Mouse (Mus musculus): ENCODE data around the gene Naip6.
"Not testable (repeated sequence)": the region's sequence is repeated elsewhere in the genome, so short reads cannot be mapped to it uniquely, and the experiment has no call there.

Naip6 gene

GRCm38 (mm10) chr13:100317256-100317893 lies at the start of gene Naip6:
Gene Naip6 (minus strand): TSS chr13:100317674.
- not testable (repeated sequence) for DNase-seq

GRCm38 (mm10) chr13:100352315-100352714 lies 34.8 kb upstream of the Naip6 start:
- not testable (repeated sequence) for DNase-seq

GRCm38 (mm10) chr13:100349510-100350173 lies 32.2 kb upstream of the Naip6 start:
- DNase-seq: not testable (repeated sequence)

GRCm38 (mm10) chr13:100341822-100342221 lies 24.3 kb upstream of the Naip6 start:
- DNase-seq: no peak

- DNase-seq: not testable (repeated sequence)
Measured at GRCm38 (mm10) chr13:100331728-100332127, 14.3 kb upstream of the Naip6 start.

GRCm38 (mm10) chr13:100328899-100329298 lies 11.4 kb upstream of the Naip6 start:
- DNase-seq: not testable (repeated sequence)

GRCm38 (mm10) chr13:100328029-100328428 lies 10.6 kb upstream of the Naip6 start:
- DNase-seq: not testable (repeated sequence)

- DNase-seq: not testable (repeated sequence)
Measured at GRCm38 (mm10) chr13:100322266-100322837, 4.9 kb upstream of the Naip6 start.

GRCm38 (mm10) chr13:100284611-100285010 lies 32.9 kb downstream of the Naip6 start:
- DNase-seq: no peak

GRCm38 (mm10) chr13:100271474-100272132 lies 45.9 kb downstream of the Naip6 start:
- not testable (repeated sequence) for DNase-seq

- DNase-seq: not testable (repeated sequence)
Measured at GRCm38 (mm10) chr13:100256996-100257395, 60.5 kb downstream of the Naip6 start.

GRCm38 (mm10) chr13:100255925-100256324 lies 61.5 kb downstream of the Naip6 start:
- not testable (repeated sequence) for DNase-seq

GRCm38 (mm10) chr13:100251897-100252296 lies 65.6 kb downstream of the Naip6 start:
- not testable (repeated sequence) for DNase-seq

- DNase-seq: not testable (repeated sequence)
Measured at GRCm38 (mm10) chr13:100246896-100247519, 70.5 kb downstream of the Naip6 start.

GRCm38 (mm10) chr13:100246223-100246622 lies 71.3 kb downstream of the Naip6 start, which contains the start of gene Naip5:
Gene Naip5 (minus strand): TSS chr13:100246323.
- DNase-seq: not testable (repeated sequence)

- no peak for DNase-seq
Measured at GRCm38 (mm10) chr13:100243702-100244101, 73.8 kb downstream of the Naip6 start.
